Mouse (Mus musculus) limb, embryonic 10.5 days (tissue): Measurements from ENCODE around the gene Dab2ip. TPM values are rescaled to one million over a fixed set of nuclear protein-coding genes. Genes with fewer than 3 reads are reported as not detected.

ENCODE experiments used
- DNase-seq: peaks from one replicate; pipeline ENCODE4 v3.0.0-alpha.2; 2017; ENCODE audit warnings: low spot score
- H3K27ac ChIP-seq: fragments of 300-500 bp; sonication (generic); 2 replicates; pipeline ENCODE4 v1.5.1; 2016; ENCODE audit warnings: mild to moderate bottlenecking
- H3K27me3 ChIP-seq: fragments of 300-500 bp; sonication (generic); 2 replicates; pipeline ENCODE4 v1.6.1; 2016; ENCODE audit warnings: low read depth, mild to moderate bottlenecking; ENCODE audit not compliant: poor library complexity, severe bottlenecking
- H3K36me3 ChIP-seq: fragments of 300-500 bp; sonication (generic); 2 replicates; pipeline ENCODE4 v1.6.1; 2016; ENCODE audit warnings: mild to moderate bottlenecking, moderate library complexity
- H3K4me1 ChIP-seq: fragments of 300-500 bp; sonication (generic); 2 replicates; pipeline ENCODE4 v1.6.1; 2016
- H3K4me3 ChIP-seq: fragments of 300-500 bp; sonication (generic); 2 replicates; pipeline ENCODE4 v1.5.1; 2016; ENCODE audit warnings: mild to moderate bottlenecking, moderate library complexity
- H3K9me3 ChIP-seq: fragments of 300-500 bp; sonication (generic); replicated peaks from 2 replicates; pipeline ENCODE4 v1.6.1; 2016; ENCODE audit warnings: mild to moderate bottlenecking
- WGBS: fragments of 180-500 bp; shearing (Covaris S2); methylation state at CpG from one replicate; pipeline ENCODE4 v1.1.7; 2016; 5-methylcytosine and 5-hydroxymethylcytosine counted together
- polyA plus RNA-seq: library from polyadenylated mRNA; unstranded; fragments of >200 nt; fragmentation: Nextera tagmentation; extraction: Ambion mirVana; gene quantifications from 2 replicates; pipeline ENCODE4 v1.2.1, GENCODE M21; 2016

Gene Dab2ip
- polyA plus RNA-seq, 1 experiment from 2014 or later = 49.7 TPM

DNA sequence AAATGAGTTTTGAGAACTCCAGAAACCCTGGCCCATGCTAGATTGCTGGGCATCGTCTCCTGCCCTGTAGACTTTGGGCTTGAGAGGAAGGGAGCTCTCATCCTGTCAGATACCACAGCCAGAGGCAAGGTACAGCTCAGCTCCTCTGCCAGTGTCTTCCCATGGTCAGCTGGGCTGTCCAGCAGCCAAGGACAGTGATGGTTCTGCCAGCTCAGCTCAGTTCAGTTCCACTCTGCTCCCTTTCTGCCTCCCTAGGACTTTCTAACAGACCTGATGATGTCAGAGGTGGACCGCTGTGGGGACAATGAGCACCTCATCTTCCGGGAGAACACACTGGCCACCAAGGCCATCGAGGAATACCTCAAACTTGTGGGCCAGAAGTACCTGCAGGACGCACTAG lies 154.5 kb downstream of the Dab2ip start:
- WGBS = 92% methylated on average over 5 of the region's 5 CpGs
- peaks cover 100% of the 10 kb centered on the region for H3K36me3 ChIP-seq
- no peak overlapping the region for H3K4me3 ChIP-seq
- no peaks in the 10 kb centered on the region for H3K4me1 ChIP-seq
- no peaks in the 10 kb centered on the region for H3K9me3 ChIP-seq
- no peaks in the 10 kb centered on the region for H3K27me3 ChIP-seq
- no peak overlapping the region for H3K27ac ChIP-seq
- no peak for DNase-seq

DNA sequence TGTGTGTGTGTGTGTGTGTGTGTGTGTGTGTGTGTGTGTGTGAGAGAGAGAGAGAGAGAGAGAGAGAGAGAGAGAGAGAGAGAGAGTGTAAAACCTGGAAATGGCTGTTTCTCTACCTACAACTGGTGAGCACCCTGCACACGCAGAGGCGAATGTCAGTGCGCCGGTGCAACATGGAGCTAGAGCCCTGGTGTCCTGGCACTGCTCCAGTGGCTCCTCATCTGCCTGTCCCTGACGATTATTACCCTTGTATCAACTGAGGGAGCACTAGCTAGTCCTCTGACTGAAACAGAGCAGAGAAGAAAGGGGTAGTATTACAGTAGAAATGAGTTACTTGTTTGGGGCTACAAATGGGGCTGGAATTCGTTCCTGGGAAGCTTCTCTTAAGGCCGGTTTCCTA lies 155.4 kb downstream of the Dab2ip start:
- Histone ChIP-seq H3K4me1 (no peaks in the 10 kb centered on the region), H3K4me3 (no peak overlapping the region), H3K36me3 (peaks cover 100% of the 10 kb centered on the region), H3K27me3 (no peaks in the 10 kb centered on the region), H3K27ac (no peak overlapping the region), H3K9me3 (no peaks in the 10 kb centered on the region)
- no peak for DNase-seq
- 89% methylated on average over 7 of the region's 7 CpGs for WGBS

DNA sequence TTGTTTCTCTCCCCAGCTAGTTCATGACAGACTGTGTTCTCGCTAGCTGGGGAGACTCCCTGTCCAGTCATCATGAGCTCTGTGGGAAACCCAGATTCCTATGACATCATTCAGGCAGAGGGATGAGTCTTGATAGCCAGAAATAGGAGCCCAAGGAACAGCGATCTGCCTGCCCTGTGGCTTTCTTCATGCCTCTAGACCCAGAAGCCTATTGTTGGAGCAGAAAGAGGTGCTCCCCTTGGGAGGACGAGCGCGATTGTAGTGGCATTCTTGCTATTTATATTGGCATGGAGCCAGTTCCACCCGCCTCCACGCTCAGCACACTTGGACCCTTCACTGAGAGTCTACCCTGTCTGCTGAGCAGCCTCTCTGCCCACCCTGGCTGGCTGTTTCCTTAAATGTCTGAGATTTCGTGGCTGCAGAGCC lies 156.7 kb downstream of the Dab2ip start:
- Histone ChIP-seq H3K27ac (no peak overlapping the region), H3K4me3 (no peak overlapping the region), H3K4me1 (no peaks in the 10 kb centered on the region), H3K9me3 (no peaks in the 10 kb centered on the region), H3K27me3 (no peaks in the 10 kb centered on the region), H3K36me3 (peaks cover 100% of the 10 kb centered on the region)
- no peak for DNase-seq
- 91% methylated on average over 8 of the region's 8 CpGs for WGBS

DNA sequence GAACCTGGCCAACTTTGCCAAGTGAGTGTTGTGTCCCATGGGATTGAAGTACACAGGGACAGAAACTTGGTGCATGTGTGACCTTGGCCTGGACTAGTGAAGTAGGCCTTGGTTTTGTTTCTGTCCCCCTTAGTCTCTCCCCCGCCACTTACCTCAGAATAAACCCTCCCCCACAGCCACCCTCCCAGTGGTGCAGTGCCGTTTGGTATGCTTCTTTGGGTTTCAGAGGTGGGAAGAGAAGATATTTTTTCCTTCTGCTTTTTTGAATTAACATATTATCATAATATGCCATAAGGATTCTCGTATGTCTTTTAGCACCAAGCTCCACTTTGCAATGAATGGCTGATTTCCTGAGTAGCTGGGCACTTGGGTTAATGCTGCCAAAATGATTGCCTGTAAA lies 157.4 kb downstream of the Dab2ip start:
- H3K36me3 ChIP-seq = peaks cover 100% of the 10 kb centered on the region
- 92% methylated on average over 3 of the region's 3 CpGs for WGBS
- no peak overlapping the region for H3K4me3 ChIP-seq

DNA sequence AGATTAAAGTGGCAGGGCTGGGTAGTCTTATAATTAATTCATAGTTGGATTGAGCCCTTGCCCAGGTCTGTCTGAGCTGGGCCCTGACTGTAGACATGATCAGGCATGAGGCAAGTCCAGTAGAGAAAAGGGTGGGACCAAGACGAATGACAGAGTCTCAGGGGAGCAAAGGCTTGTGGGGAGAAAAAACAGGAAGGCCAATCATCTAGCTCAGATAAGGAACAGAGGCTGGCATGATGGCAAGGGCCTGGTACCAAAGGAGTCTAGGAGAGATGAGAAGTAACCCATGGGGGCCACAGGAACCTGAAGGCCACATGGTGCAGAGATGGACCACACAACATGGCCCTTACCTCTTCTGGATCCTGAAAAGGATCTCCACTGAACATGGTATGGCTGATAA lies 158.1 kb downstream of the Dab2ip start:
- peaks cover 100% of the 10 kb centered on the region for H3K36me3 ChIP-seq
- no peaks in the 10 kb centered on the region for H3K27me3 ChIP-seq
- WGBS = 87% methylated on average over 1 of the region's 1 CpGs

More for the DNA sequence above, 157.4 kb downstream of the Dab2ip start:
- no peaks in the 10 kb centered on the region for H3K9me3 ChIP-seq
- no peak overlapping the region for H3K27ac ChIP-seq
- DNase-seq = no peak
- H3K4me1 ChIP-seq = no peaks in the 10 kb centered on the region
- no peaks in the 10 kb centered on the region for H3K27me3 ChIP-seq

DNA sequence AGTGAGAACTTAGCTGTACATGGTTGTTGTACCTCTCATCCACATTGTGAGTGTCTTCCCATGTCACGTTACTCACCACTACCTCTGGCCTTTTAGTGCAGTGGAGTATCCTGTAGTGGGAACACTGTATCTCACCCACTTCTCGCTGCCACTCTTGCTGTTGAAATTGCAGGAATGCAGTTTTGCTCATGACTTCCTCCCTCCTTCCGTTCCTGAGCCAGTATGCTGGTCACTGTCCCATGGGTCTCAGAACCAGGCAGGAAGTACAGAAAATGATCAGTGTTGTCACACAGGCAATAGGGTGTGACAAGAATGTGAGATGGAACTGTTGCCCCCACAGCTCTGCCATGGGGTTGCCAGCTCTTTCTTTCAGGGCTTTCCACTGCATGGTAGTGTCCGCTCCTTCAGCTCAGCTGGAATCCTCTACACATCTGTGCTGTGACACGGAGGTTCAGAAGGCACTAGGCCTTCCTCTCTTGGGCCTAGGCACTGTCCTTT lies 160.0 kb downstream of the Dab2ip start:
- no peak overlapping the region for H3K4me3 ChIP-seq
- no peaks in the 10 kb centered on the region for H3K4me1 ChIP-seq
- no peaks in the 10 kb centered on the region for H3K9me3 ChIP-seq
- 88% methylated on average over 5 of the region's 5 CpGs for WGBS
- DNase-seq = no peak
- H3K27ac ChIP-seq = no peak overlapping the region
- H3K27me3 ChIP-seq = no peaks in the 10 kb centered on the region
- peaks cover 100% of the 10 kb centered on the region for H3K36me3 ChIP-seq

More for the DNA sequence above, 158.1 kb downstream of the Dab2ip start:
- Histone ChIP-seq H3K9me3 (no peaks in the 10 kb centered on the region), H3K27ac (no peak overlapping the region), H3K4me1 (no peaks in the 10 kb centered on the region), H3K4me3 (no peak overlapping the region)
- no peak for DNase-seq

DNA sequence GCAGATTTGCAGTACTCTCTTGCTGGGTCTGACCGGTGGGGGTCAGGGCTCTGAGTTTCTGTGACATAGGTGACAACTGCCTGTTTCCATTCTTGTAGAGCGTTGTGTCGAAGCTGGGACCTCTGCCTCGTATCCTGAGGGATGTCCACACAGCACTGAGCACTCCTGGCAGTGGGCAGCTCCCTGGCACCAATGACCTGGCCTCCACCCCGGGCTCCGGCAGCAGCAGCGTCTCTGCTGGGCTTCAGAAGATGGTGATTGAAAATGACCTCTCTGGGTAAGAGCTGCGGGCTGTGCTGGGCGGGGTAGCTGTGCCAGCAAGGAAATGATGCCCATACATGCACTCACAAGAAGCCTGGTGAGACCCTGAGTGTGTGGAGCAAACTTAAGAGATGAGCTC lies 160.6 kb downstream of the Dab2ip start:
- no peaks in the 10 kb centered on the region for H3K27me3 ChIP-seq
- WGBS = 94% methylated on average over 9 of the region's 9 CpGs
- DNase-seq = no peak
- no peaks in the 10 kb centered on the region for H3K4me1 ChIP-seq
- H3K27ac ChIP-seq = no peak overlapping the region
- H3K9me3 ChIP-seq = no peaks in the 10 kb centered on the region
- no peak overlapping the region for H3K4me3 ChIP-seq
- H3K36me3 ChIP-seq = peaks cover 100% of the 10 kb centered on the region

DNA sequence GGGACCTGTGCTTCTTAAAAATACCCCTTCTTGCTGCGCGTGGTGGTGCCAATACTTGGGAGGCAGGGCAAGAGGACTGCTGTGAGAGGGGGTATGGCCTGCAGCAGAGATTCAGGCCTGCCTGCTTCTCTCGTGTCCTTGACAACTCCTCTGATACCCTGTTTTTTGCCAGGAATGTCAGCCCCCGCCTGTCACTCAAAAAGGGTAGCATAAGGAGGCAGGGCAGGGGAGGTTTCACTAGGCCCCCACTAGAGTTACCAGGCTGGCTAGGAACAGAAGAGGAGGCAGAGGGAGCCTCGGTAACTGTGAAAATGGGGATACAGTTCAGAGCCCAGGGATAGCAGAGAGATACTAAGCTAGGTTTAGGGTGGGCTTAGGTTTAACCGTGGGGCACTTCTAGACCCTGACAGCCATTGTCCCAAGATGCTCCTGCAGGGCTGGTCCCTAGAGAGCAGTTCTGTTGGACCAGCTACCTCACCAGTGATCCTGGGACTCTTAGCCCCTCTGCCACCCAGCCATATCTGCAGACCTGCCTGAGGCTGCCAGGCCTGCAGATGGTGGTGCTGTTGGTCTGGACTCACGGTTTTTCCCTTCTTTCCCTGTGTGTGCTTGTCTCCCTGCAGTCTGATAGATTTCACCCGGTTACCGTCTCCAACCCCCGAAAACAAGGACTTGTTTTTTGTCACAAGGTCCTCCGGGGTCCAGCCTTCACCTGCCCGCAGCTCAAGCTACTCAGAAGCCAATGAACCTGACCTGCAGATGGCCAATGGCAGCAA lies 161.4 kb downstream of the Dab2ip start:
- Histone ChIP-seq H3K4me3 (no peak overlapping the region), H3K4me1 (no peaks in the 10 kb centered on the region), H3K27me3 (no peaks in the 10 kb centered on the region), H3K27ac (no peak overlapping the region), H3K36me3 (peaks cover 100% of the 10 kb centered on the region), H3K9me3 (no peaks in the 10 kb centered on the region)
- WGBS = 92% methylated on average over 12 of the region's 12 CpGs
- DNase-seq = no peak

DNA sequence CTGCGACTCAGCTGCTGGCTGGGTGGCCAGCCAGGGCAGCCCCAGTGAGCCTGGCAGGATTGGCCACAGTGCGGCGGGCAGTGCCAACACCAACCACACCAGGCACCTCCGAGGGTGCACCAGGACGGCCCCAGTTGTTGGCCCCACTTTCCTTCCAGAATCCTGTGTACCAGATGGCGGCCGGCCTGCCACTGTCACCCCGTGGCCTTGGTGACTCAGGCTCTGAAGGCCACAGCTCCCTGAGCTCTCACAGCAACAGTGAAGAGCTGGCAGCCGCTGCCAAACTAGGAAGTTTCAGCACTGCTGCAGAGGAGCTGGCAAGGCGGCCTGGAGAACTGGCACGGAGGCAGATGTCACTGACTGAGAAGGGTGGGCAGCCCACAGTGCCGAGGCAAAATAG lies 162.0 kb downstream of the Dab2ip start:
- Histone ChIP-seq H3K4me3 (no peak overlapping the region), H3K36me3 (peaks cover 100% of the 10 kb centered on the region), H3K27ac (no peak overlapping the region), H3K27me3 (no peaks in the 10 kb centered on the region), H3K9me3 (no peaks in the 10 kb centered on the region), H3K4me1 (no peaks in the 10 kb centered on the region)
- WGBS = 97% methylated on average over 12 of the region's 12 CpGs
- no peak for DNase-seq

DNA sequence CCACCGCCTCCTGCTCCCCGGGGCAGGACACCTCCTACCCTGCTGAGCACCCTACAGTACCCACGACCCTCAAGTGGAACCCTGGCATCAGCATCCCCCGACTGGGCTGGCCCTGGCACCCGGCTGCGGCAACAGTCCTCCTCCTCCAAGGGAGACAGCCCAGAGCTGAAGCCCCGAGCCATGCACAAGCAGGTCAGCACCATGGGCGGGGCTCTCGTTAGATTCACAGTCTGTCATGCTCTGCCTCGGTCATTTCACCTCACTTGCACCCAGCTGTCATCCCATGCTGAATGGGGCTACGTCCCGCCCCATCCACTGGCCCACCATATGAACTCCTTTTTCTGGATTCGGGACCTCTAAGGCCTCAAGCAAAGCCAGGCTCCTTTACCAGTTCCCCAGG lies 162.5 kb downstream of the Dab2ip start:
- Histone ChIP-seq H3K36me3 (peaks cover 100% of the 10 kb centered on the region), H3K9me3 (no peaks in the 10 kb centered on the region), H3K27me3 (no peaks in the 10 kb centered on the region), H3K4me3 (no peak overlapping the region), H3K4me1 (no peaks in the 10 kb centered on the region), H3K27ac (no peak overlapping the region)
- no peak for DNase-seq
- 91% methylated on average over 13 of the region's 13 CpGs for WGBS

DNA sequence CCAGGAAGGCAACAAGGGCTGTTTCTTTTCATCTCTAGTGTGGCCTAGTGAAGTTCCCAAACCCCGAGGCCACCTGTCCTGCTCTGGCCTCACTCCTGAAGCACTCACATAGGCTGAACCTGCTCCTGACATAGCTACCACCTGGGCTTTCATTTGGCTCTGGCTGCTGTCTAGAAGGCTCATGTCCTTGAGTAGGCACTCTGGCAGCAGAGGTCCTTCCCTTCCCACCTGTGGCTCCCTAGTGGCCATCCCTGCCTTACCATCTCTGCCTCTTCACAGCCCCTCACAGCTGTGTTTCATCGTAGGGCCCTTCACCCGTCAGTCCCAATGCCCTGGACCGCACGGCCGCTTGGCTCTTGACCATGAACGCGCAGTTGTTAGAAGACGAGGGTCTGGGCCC lies 162.9 kb downstream of the Dab2ip start:
- H3K4me3 ChIP-seq = no peak overlapping the region
- H3K9me3 ChIP-seq = no peaks in the 10 kb centered on the region
- DNase-seq = no peak
- no peaks in the 10 kb centered on the region for H3K27me3 ChIP-seq
- WGBS = 93% methylated on average over 9 of the region's 9 CpGs
- H3K4me1 ChIP-seq = no peaks in the 10 kb centered on the region
- no peak overlapping the region for H3K27ac ChIP-seq
- H3K36me3 ChIP-seq = peaks cover 100% of the 10 kb centered on the region

DNA sequence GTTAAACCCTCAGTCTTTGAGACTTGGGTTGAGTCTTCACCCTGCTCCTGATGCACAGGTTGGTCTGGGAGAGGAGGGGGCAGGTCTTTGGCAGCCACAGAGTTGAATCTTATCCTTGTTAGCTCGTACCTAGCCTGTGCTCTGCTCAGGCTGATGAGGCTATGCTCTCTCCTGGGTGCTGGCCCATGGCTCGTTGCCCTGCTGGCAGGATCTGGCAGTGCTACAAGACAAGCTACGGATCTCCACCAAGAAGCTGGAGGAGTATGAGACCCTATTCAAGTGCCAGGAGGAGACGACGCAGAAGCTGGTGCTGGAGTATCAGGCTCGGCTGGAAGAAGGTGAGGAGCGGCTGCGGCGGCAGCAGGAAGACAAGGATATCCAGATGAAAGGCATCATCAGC lies 164.8 kb downstream of the Dab2ip start:
- WGBS = 92% methylated on average over 9 of the region's 9 CpGs
- H3K4me3 ChIP-seq = no peak overlapping the region
- no peaks in the 10 kb centered on the region for H3K27me3 ChIP-seq
- H3K36me3 ChIP-seq = peaks cover 100% of the 10 kb centered on the region
- no peak overlapping the region for H3K27ac ChIP-seq
- DNase-seq = no peak
- H3K4me1 ChIP-seq = peaks cover 4% of the 10 kb centered on the region
- H3K9me3 ChIP-seq = no peaks in the 10 kb centered on the region

DNA sequence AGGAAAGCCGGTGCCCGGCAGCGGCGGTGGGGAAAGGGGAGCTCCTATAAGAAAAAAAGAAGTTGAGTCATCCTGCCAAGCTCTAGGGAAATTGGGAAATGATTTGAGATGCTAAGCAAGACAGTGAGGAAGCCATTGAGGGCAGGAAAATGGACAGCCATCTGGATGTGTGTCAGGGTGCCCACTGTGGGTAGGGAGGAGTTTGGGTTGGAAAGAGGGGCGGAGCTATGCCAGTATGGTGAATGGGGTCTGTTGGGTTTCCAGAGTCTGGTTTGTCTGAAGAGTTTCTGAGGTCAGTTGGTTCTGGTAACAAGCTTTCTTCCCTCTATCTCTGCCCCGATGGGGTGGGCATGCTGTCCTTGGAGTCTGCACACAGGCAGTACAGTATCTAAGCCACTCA lies 165.2 kb downstream of the Dab2ip start:
- H3K4me3 ChIP-seq = no peak overlapping the region
- WGBS = 99% methylated on average over 6 of the region's 6 CpGs
- H3K9me3 ChIP-seq = no peaks in the 10 kb centered on the region
- peaks cover 9% of the 10 kb centered on the region for H3K4me1 ChIP-seq
- no peaks in the 10 kb centered on the region for H3K27me3 ChIP-seq
- DNase-seq = no peak
- H3K36me3 ChIP-seq = peaks cover 100% of the 10 kb centered on the region
- H3K27ac ChIP-seq = no peak overlapping the region

DNA sequence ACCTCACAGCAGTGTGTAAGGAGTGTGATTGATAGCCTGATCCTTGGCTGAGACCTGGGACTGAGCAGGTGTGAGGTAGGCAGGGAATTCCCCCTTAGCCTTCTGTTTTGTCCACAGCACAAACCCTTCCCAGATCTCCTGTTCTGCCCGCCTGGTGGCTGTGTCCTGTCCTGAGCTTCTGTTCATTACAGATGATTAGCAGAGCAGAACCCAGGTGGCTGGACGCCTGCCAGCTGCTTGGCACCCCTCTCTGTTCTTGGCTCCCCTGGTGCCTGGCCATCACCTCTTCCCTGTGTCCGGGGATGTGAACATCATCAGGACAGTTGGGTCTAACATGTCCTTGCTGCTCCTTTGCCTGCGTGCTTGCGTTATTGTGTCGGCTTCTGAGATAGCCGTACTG lies 165.6 kb downstream of the Dab2ip start:
- Histone ChIP-seq H3K27ac (no peak overlapping the region), H3K4me1 (peaks cover 13% of the 10 kb centered on the region), H3K4me3 (no peak overlapping the region), H3K36me3 (peaks cover 100% of the 10 kb centered on the region), H3K27me3 (no peaks in the 10 kb centered on the region), H3K9me3 (no peaks in the 10 kb centered on the region)
- 92% methylated on average over 7 of the region's 7 CpGs for WGBS
- no peak for DNase-seq
